In the genomic region with DNA sequence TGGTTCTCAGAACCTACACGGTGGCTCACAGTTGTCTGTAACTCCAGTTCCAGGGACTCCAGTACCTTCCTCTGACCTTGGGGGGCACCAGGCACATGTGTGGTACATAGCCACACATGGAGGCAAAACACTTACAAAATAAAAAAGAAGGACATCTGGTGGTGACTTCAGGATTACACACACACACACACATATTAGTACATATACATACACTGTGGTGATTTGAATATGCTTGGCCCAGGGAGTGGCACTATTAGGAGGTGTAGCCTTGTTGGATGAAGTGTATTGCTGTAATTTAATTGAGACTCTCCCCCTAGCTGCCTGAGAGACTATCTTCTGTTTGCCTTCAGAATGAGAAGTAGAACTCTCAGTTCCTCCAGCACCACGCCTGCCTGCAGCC, we compare ENCODE assay signal across 30 mouse cellular contexts.
"Had no signal": no experiment of that assay in that cellular context is flagged by ENCODE, and none has a peak within 500 bp of the region (broad histone marks: within the 10 kb centered on the region; RNA-seq: fewer than 3 reads in every experiment).

No protein-coding gene starts in this region.

- H3K27me3 ChIP-seq: limb, embryonic 12.5 days; liver, embryonic 12.5 days; liver, embryonic 13.5 days; liver, embryonic 15.5 days; lung, embryonic 15.5 days; midbrain, embryonic 12.5 days; midbrain, embryonic 13.5 days; midbrain, embryonic 15.5 days; neural tube, embryonic 12.5 days had no signal

- H3K4me2 ChIP-seq: limb, embryonic 12.5 days; limb, embryonic 13.5 days; limb, embryonic 15.5 days; liver, embryonic 11.5 days; liver, embryonic 12.5 days; liver, embryonic 13.5 days; liver, embryonic 15.5 days; lung, embryonic 14.5 days; lung, embryonic 15.5 days; midbrain, embryonic 12.5 days; midbrain, embryonic 13.5 days; midbrain, embryonic 15.5 days; neural tube, embryonic 12.5 days had no signal

- H3K9me3 ChIP-seq: limb, embryonic 10.5 days; limb, embryonic 12.5 days; limb, embryonic 13.5 days; limb, embryonic 15.5 days; liver, embryonic 12.5 days; liver, embryonic 13.5 days; liver, embryonic 15.5 days; lung, embryonic 15.5 days; midbrain, embryonic 10.5 days; midbrain, embryonic 12.5 days; midbrain, embryonic 13.5 days; midbrain, embryonic 15.5 days; neural tube, embryonic 12.5 days had no signal

- H3K27ac ChIP-seq: limb, embryonic 10.5 days; limb, embryonic 12.5 days; limb, embryonic 13.5 days; limb, embryonic 15.5 days; liver, embryonic 12.5 days; liver, embryonic 13.5 days; liver, embryonic 14.5 days; liver, embryonic 15.5 days; lung, embryonic 15.5 days; macrophage; midbrain, embryonic 10.5 days; midbrain, embryonic 12.5 days; midbrain, embryonic 13.5 days; midbrain, embryonic 15.5 days; neural tube, embryonic 12.5 days had no signal

- H3K4me3 ChIP-seq: limb, embryonic 10.5 days; limb, embryonic 12.5 days; limb, embryonic 13.5 days; limb, embryonic 15.5 days; liver, embryonic 12.5 days; liver, embryonic 13.5 days; liver, embryonic 15.5 days; lung, embryonic 15.5 days; megakaryocyte, embryonic 14.5 days; midbrain, embryonic 10.5 days; midbrain, embryonic 12.5 days; midbrain, embryonic 13.5 days; midbrain, embryonic 15.5 days; myocyte; neural tube, embryonic 12.5 days had no signal

- DNase-seq: left cerebral cortex, postnatal 4 days; liver; liver, embryonic 13.5 days; liver, postnatal 0 days; lung, adult 18-20 months; lung, adult 2 months; lung, embryonic 14.5 days; lung, postnatal 10 days; lung, postnatal 14 days; lung, postnatal 36 days; lung, postnatal 4 days; midbrain, embryonic 14.5 days had no signal

- ATAC-seq: liver, embryonic 12.5 days; liver, postnatal 0 days; lung, postnatal 0 days; midbrain, embryonic 13.5 days; midbrain, embryonic 15.5 days had no signal

- H3K9ac ChIP-seq: limb, embryonic 12.5 days; limb, embryonic 13.5 days; limb, embryonic 15.5 days; liver, embryonic 12.5 days; liver, embryonic 13.5 days; liver, embryonic 14.5 days; liver, embryonic 15.5 days; liver, postnatal 0 days; lung, embryonic 14.5 days; lung, embryonic 15.5 days; midbrain, embryonic 12.5 days; midbrain, embryonic 13.5 days; midbrain, embryonic 15.5 days; neural tube, embryonic 12.5 days had no signal

- H3K4me1 ChIP-seq: liver, embryonic 12.5 days; liver, embryonic 13.5 days; liver, embryonic 15.5 days; lung, embryonic 15.5 days; megakaryocyte, embryonic 14.5 days; midbrain, embryonic 12.5 days had no signal

- H3K36me3 ChIP-seq: limb, embryonic 10.5 days; limb, embryonic 12.5 days; limb, embryonic 13.5 days; limb, embryonic 15.5 days; liver, embryonic 12.5 days; liver, embryonic 13.5 days; liver, embryonic 15.5 days; lung, embryonic 15.5 days; midbrain, embryonic 10.5 days; midbrain, embryonic 12.5 days; midbrain, embryonic 13.5 days; midbrain, embryonic 15.5 days; neural tube, embryonic 12.5 days had no signal
